Mouse (Mus musculus) skeletal muscle tissue, adult 2 months (tissue): Measurements from ENCODE around the gene Colgalt2.

Experiments
- DNase-seq: peaks from one replicate; pipeline ENCODE4 v3.0.0-alpha.2; 2012; ENCODE audit warnings: low read depth, low spot score

Colgalt2 gene

GRCm38 (mm10) chr1:152490842-152491241 is 91.2 kb downstream of the Colgalt2 start:
- DNase-seq: no peak

- no peak for DNase-seq
These were observed 92.6 kb downstream of the Colgalt2 start for GRCm38 (mm10) chr1:152492258-152492657.

GRCm38 (mm10) chr1:152496831-152497230 is 97.2 kb downstream of the Colgalt2 start:
- DNase-seq: peak; percentile 52

DNA sequence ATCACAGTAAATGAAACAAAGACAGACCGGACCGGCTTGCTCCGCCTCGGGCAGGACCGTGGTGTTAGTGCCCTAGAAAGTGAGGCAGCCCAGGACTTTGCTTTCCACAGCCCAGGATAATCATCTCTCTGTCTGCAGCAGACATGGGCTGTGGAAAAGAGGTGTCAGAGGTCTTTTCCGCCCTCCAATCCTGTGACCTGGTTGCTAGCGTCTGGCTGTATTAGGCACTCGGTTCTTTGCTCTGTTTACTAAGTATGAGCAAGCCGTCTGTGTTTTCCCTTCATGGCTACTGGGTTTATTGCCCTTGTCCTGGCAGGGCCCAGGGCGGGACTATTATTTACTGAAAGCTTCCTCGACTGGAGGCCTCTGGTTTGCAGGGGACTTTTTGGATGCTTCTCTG is 98.0 kb downstream of the Colgalt2 start:
- peak; percentile 37 for DNase-seq

DNA sequence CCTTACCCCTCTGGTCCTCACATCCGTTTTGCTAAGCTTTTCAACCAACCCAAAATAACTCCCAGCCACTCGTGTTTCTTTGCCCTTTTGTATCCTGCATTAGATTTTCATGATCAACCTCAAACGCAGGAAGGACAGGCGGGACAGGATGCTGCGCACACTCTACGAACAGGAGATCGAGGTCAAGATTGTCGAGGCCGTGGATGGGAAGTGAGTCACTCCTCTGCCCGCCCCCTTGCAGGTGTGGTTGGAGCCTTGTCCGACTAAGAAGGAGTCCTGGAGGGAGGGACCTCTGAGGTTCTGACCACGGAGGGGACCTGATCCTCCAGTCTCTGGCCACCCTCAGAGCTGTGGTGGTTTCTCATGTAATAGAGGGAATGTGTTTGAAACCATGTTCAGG is 100.2 kb downstream of the Colgalt2 start:
- no peak for DNase-seq

- DNase-seq: peak; percentile 57
These were observed 106.5 kb downstream of the Colgalt2 start for GRCm38 (mm10) chr1:152506175-152506574.

DNA sequence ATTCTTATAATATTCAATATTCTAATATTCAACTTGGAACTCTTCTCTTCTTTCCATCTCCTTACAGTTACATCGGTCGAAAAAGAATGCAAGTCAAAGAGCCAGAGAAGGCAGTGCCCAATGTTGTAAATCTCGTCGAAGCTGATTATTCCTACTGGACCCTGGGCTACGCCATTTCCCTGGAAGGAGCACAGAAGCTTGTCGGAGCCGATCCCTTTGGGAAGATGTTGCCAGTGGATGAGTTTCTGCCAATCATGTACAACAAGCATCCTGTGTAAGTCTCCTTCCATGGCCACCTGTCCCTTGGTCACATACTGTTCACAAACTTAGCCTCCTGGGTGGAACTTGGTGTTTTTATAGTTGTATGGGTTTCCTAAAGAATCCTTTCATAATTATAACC is 107.1 kb downstream of the Colgalt2 start:
- DNase-seq: peak; percentile 66

DNA sequence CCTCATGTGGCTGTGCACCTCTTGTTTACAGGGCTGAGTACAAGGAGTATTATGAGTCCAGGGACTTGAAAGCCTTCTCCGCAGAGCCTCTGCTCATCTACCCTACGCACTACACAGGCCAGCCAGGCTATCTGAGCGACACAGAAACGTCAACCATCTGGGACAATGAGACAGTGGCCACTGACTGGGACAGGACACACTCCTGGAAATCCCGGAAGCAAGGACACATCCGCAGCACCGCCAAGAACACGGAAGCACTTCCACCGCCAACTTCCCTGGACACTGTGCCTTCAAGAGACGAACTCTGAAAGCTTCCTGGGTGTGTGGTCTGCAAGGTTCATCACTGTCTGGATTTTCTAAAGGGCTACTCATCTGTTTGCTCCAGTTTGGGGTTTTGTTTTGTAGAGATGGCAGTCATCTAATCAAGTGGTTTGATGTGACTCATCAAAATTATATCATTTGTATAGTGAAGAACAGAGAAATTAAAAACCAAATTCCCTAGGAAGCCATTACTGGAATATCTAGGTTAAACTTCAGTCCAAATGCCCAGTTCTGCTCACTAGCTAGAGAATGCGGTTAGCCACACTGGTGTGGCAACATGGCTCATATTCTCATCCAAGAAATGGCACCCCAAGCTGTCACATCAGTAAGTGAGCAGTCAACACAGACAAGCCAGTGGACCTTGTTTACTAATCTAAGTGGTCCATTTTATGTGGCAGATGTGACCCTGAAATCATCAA is 109.0 kb downstream of the Colgalt2 start:
- DNase-seq: no peak

GRCm38 (mm10) chr1:152511237-152511636 is 111.6 kb downstream of the Colgalt2 start:
- DNase-seq: no peak

DNA sequence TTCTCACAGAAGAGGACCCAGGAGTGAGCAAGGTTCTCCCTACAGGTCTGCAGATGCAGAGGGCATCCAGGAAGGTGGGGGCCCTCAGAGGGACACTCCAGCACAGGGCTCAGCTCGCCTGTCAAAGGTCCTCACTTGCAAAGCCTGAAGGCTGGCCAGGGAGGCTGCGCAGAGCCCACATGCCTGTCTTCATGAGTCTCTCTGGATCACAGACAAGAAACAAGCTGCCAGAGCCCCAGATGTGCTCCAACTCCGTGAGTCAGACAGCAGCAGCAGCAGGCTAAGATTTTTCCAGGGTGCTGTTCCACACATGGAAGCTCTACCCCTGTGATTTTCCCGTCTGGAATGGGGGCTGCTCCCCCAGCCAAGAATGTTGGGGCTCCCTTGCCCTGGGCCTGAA is 114.6 kb downstream of the Colgalt2 start:
- DNase-seq: peak; percentile 76

- DNase-seq: no peak
These were observed 117.5 kb downstream of the Colgalt2 start for GRCm38 (mm10) chr1:152517057-152517570.

GRCm38 (mm10) chr1:152518971-152519370 is 119.3 kb downstream of the Colgalt2 start:
- no peak for DNase-seq

- no peak for DNase-seq
These were observed 121.4 kb downstream of the Colgalt2 start for GRCm38 (mm10) chr1:152520798-152521575.

DNA sequence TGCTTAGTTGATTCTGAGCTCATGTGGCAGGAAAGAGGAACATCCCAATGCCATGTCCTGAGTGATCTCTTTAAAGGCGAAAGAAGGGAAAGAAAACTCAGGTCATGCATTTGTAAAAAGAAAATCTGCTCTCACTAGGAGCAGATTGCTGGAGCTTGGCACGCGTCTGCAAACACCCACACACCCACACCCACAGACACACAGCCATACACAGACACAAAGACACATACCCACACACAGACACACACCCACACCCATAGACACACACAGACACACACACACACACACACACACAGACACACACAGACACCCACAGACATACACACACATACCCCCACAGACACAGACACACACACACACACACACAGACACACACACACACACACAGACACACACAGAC is 122.6 kb downstream of the Colgalt2 start:
- DNase-seq: no peak

- no peak for DNase-seq
These were observed 123.7 kb downstream of the Colgalt2 start for GRCm38 (mm10) chr1:152523292-152523691.

DNA sequence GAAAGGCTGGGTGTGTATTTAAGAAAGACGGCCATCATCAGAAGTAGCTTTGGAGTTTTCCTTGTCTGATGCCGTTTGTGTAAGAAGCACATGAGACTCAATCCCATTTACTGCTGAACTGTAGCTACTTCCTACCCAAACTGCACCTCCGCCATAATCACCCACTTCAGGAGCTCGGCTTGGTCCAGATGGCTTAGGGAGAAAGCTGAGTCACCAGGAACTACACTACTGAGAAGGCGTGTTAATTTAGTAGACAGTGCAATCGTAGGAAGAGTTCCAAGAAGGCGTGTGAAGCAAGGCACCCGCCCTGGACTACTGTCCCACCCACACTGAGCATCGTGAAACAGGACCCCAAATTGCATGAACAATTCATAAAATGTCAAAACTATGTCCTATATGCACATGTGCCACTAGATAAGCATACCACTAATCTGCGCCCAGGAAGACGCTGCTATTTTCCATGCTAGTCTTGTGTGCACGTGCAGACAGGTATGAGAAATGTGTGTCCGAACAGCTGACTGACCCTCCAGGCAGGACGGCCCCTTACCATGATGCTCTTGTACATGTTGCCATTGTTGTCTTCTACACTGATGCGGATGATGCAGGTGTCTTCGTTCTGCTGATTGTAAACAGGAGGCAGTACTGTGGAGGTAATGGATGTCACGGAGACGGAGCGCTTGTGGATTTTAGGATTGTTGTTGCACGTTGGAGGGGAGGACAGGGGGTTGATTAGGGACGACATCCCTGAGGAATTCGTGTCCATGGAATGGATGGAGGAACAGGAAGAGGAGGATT is 124.7 kb downstream of the Colgalt2 start:
- DNase-seq: no peak

DNA sequence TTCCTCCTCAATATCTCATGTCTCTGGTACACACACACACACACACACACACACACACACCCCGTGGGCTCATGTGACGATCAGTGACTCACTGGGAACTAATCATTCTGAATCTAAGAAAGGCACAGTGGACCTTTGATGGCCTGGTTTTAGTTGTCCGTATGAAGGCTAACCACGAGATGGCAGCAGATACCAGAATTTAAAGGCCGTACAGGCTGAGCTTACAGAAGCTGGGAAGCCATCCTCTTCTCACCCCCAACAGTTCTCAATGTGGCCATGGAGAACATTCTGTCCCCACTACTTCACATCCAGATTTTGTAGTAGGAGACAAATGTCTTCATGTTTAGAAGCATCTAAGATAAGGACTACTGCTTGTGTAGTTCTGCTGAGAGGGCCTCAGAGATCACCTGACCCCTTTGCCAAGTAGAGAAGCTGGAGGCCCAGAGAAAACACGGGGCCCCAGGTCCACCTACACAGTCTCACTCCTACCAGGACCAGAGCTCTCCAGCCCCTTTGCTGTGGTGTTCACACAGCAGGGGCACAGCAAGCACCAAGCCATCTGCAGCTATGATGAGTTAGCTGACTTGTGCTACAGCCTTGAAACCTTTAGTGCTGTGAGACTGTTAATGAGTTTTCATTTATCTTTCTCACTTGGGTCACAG is 125.5 kb downstream of the Colgalt2 start:
- peak; percentile 79 for DNase-seq

DNA sequence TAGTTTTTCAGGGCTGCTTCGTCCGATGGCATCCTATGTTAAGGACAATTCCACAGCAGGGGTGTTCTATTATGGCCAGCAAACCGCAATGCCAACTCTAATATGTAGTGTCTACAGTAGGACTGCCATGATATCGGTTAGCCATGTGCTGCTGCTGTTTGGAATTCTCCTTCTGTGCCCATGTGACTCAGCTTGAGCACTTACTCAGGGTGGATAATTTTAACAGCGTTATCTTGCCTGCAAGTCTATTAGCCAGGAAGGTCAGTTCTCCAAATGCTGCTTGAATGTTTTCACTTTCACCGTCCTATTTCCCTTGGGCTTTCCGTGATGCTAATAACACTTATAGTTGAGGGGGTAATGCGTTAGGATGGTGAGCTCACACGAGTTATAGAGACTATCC is 126.5 kb downstream of the Colgalt2 start:
- DNase-seq: no peak

GRCm38 (mm10) chr1:152528214-152528613 is 128.6 kb downstream of the Colgalt2 start:
- no peak for DNase-seq

GRCm38 (mm10) chr1:152528778-152529177 is 129.1 kb downstream of the Colgalt2 start:
- peak; percentile 52 for DNase-seq

GRCm38 (mm10) chr1:152531498-152531897 is 131.9 kb downstream of the Colgalt2 start:
- DNase-seq: peak; percentile 38
